Mouse (Mus musculus): ENCODE results near the gene Lars2. TPM values are rescaled to one million over a fixed set of nuclear protein-coding genes. Genes with fewer than 3 reads are reported as not detected.

The Lars2 gene
- total and polyA plus RNA-seq, 3 experiments: 634 to 10,095 (median 684) TPM

DNA sequence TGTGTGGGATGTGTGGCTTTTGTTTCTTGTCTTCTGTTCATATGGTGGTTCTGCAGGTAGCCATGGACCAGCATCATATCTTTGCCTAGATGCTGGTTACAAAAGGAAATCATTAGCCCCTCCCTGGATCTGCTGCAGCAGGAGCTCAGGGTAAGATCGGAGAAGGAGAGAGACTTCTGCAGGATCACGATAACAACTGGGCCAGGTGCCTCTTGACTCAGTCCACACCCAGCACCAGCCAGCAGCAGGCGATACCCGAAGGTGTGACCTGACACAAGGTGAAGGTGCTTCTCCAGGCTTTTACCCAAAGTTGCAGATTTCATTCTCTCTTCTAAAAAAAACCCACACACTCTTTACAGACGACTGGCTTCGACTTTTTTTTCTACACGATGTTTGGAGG, 114.4 kb downstream of the Lars2 start:
- no peaks in the 10 kb centered on the region for H3K27me3 ChIP-seq (ENCODE audit: control insufficient read depth in 1 of 2, insufficient read depth in 2 of 2, low read length in 2 of 2)
- H3K27ac ChIP-seq (ENCODE audit: control insufficient read depth, low read depth, low read length): no peak overlapping the region
- DNase-seq (ENCODE audit: low read depth, low spot score): peak; percentile 44
- peak overlapping the region in 1 of 2 experiments; percentile 92; a peak in 2 of 4 replicates for H3K4me3 ChIP-seq (ENCODE audit: control insufficient read depth in 1 of 2, insufficient read depth in 1 of 2, low read depth in 2 of 2, low read length in 2 of 2)
- TF ChIP-seq SMC3 (IDR thresholded peaks at IDR 0.05; ENCODE audit: low read depth, low read length): no peak
- no peak for TF ChIP-seq CHD1 (IDR thresholded peaks at IDR 0.05; ENCODE audit: low read depth, low read length)
- no peak for TF ChIP-seq HCFC1 (IDR thresholded peaks at IDR 0.05; ENCODE audit: low read depth, low read length)
- TF ChIP-seq CTCF (IDR thresholded peaks at IDR 0.05 in 2 of 3, conservative IDR thresholded peaks at IDR 0.05 in 1 of 3; ENCODE audit: control insufficient read depth in 1 of 3, insufficient read depth in 1 of 3, low read depth in 2 of 3, low read length in 3 of 3, poor library complexity in 1 of 3, severe bottlenecking in 1 of 3): no peak
- no peak for TF ChIP-seq MXI1 (IDR thresholded peaks at IDR 0.05; ENCODE audit: low read depth, low read length)
- TF ChIP-seq GABPA (IDR thresholded peaks at IDR 0.05; ENCODE audit: low read depth, low read length): no peak
- no peak for TF ChIP-seq ETS1 (IDR thresholded peaks at IDR 0.05; ENCODE audit: low read depth, low read length)
- TF ChIP-seq MAX (IDR thresholded peaks at IDR 0.05; ENCODE audit: low read length): no peak
- TF ChIP-seq TAL1 (IDR thresholded peaks at IDR 0.05; ENCODE audit: low read length): peak; percentile 38
- no peak for TF ChIP-seq RAD21 (IDR thresholded peaks at IDR 0.05; ENCODE audit: low read depth, low read length)
- TF ChIP-seq ZC3H11A (IDR thresholded peaks at IDR 0.05; ENCODE audit: low read depth, low read length): no peak
- no peak for TF ChIP-seq POLR2AphosphoS2 (IDR thresholded peaks at IDR 0.05; ENCODE audit: low read length)
- peak in 1 of 2 experiments; percentile 30; a peak in 1 of 4 replicates for TF ChIP-seq EP300 (IDR thresholded peaks at IDR 0.05; ENCODE audit: low read depth in 1 of 2, low read length in 2 of 2)
- TF ChIP-seq POLR2AphosphoS5 (IDR thresholded peaks at IDR 0.05; ENCODE audit: borderline replicate concordance, low read depth, low read length): no peak
- TF ChIP-seq BHLHE40 (IDR thresholded peaks at IDR 0.05; ENCODE audit: borderline replicate concordance, low read depth, low read length): no peak
- TF ChIP-seq TCF12 (IDR thresholded peaks at IDR 0.05; ENCODE audit: low read depth, low read length): peak; percentile 58
- no peak for TF ChIP-seq MYC (IDR thresholded peaks at IDR 0.05; ENCODE audit: low read depth, low read length)
- no peak for TF ChIP-seq TBP (IDR thresholded peaks at IDR 0.05; ENCODE audit: low read depth, low read length)
- H3K4me1 ChIP-seq (ENCODE audit: control insufficient read depth in 1 of 2, insufficient read depth in 2 of 2, low read length in 2 of 2): peaks cover 11 to 42% of the 10 kb centered on the region in 2 experiments
- H3K79me2 ChIP-seq (ENCODE audit: control insufficient read depth, insufficient read depth, low read length, poor library complexity): peaks cover 70% of the 10 kb centered on the region
- peaks cover 0 to 37% of the 10 kb centered on the region in 2 experiments; a peak in 3 of 4 replicates for H3K36me3 ChIP-seq (ENCODE audit: control insufficient read depth in 1 of 2, insufficient read depth in 2 of 2, low read length in 2 of 2)
- no peaks in the 10 kb centered on the region for H3K9me3 ChIP-seq (replicated peaks; ENCODE audit: insufficient read depth, low read length)
- no peak overlapping the region for H3K9ac ChIP-seq (ENCODE audit: control insufficient read depth, low read depth, low read length, poor library complexity, severe bottlenecking)

- H3K9ac ChIP-seq (ENCODE audit: control insufficient read depth, low read depth, low read length, poor library complexity, severe bottlenecking): no peak overlapping the region
- H3K27ac ChIP-seq (ENCODE audit: control insufficient read depth, low read depth, low read length): no peak overlapping the region
- no peak overlapping the region for H3K4me3 ChIP-seq (ENCODE audit: control insufficient read depth in 1 of 2, insufficient read depth in 1 of 2, low read depth in 2 of 2, low read length in 2 of 2)
- H3K27me3 ChIP-seq (ENCODE audit: control insufficient read depth in 1 of 2, insufficient read depth in 2 of 2, low read length in 2 of 2): no peaks in the 10 kb centered on the region
- DNase-seq (ENCODE audit: low read depth, low spot score): no peak
- no peaks in the 10 kb centered on the region for H3K9me3 ChIP-seq (replicated peaks; ENCODE audit: insufficient read depth, low read length)
- no peak for TF ChIP-seq POLR2AphosphoS5 (IDR thresholded peaks at IDR 0.05; ENCODE audit: borderline replicate concordance, low read depth, low read length)
- TF ChIP-seq ELF1 (IDR thresholded peaks at IDR 0.05; ENCODE audit: low read depth, low read length): no peak
- TF ChIP-seq EP300 (IDR thresholded peaks at IDR 0.05; ENCODE audit: low read depth in 1 of 2, low read length in 2 of 2): no peak
- no peak for TF ChIP-seq USF1 (IDR thresholded peaks at IDR 0.05; ENCODE audit: low read depth, low read length)
- no peak for TF ChIP-seq POLR2AphosphoS2 (IDR thresholded peaks at IDR 0.05; ENCODE audit: low read length)
- no peak for TF ChIP-seq POLR2A (IDR thresholded peaks at IDR 0.05; ENCODE audit: control insufficient read depth in 1 of 2, insufficient read depth in 1 of 2, low read depth in 1 of 2, low read length in 2 of 2, poor library complexity in 1 of 2)
- TF ChIP-seq ZNF384 (IDR thresholded peaks at IDR 0.05; ENCODE audit: low read depth, low read length): no peak
- no peak for TF ChIP-seq E2F4 (IDR thresholded peaks at IDR 0.05; ENCODE audit: borderline replicate concordance, low read depth, low read length)
- no peak for TF ChIP-seq TCF12 (IDR thresholded peaks at IDR 0.05; ENCODE audit: low read depth, low read length)
- no peak for TF ChIP-seq NRF1 (IDR thresholded peaks at IDR 0.05; ENCODE audit: insufficient read depth, low read depth, low read length, poor library complexity, severe bottlenecking)
- no peak for TF ChIP-seq ZKSCAN1 (IDR thresholded peaks at IDR 0.05; ENCODE audit: low read depth, low read length)
- no peak for TF ChIP-seq ZC3H11A (IDR thresholded peaks at IDR 0.05; ENCODE audit: low read depth, low read length)
- no peak for TF ChIP-seq MEF2A (IDR thresholded peaks at IDR 0.05; ENCODE audit: extremely low read depth, insufficient replicate concordance, low read depth, low read length, poor library complexity, severe bottlenecking)
- TF ChIP-seq SMC3 (IDR thresholded peaks at IDR 0.05; ENCODE audit: low read depth, low read length): no peak
- TF ChIP-seq MAZ (IDR thresholded peaks at IDR 0.05; ENCODE audit: low read depth, low read length): no peak
- no peak for TF ChIP-seq JUND (IDR thresholded peaks at IDR 0.05; ENCODE audit: low read depth, low read length)
- TF ChIP-seq BHLHE40 (IDR thresholded peaks at IDR 0.05; ENCODE audit: borderline replicate concordance, low read depth, low read length): no peak
- TF ChIP-seq MYC (IDR thresholded peaks at IDR 0.05; ENCODE audit: low read depth, low read length): no peak
- TF ChIP-seq CHD1 (IDR thresholded peaks at IDR 0.05; ENCODE audit: low read depth, low read length): no peak
- H3K79me2 ChIP-seq (ENCODE audit: control insufficient read depth, insufficient read depth, low read length, poor library complexity): peaks cover 81% of the 10 kb centered on the region
- H3K4me1 ChIP-seq (ENCODE audit: control insufficient read depth in 1 of 2, insufficient read depth in 2 of 2, low read length in 2 of 2): peaks cover 6 to 46% of the 10 kb centered on the region in 2 experiments
- peaks cover 0 to 34% of the 10 kb centered on the region in 2 experiments; a peak in 3 of 4 replicates for H3K36me3 ChIP-seq (ENCODE audit: control insufficient read depth in 1 of 2, insufficient read depth in 2 of 2, low read length in 2 of 2)
Observed at GRCm38 (mm10) chr9:123483598-123483997, 116.9 kb downstream of the Lars2 start.
